Mouse (Mus musculus) kidney, embryonic 16.5 days (tissue): ENCODE data around the gene Rock2. TPM values are rescaled to one million over a fixed set of nuclear protein-coding genes. Genes with fewer than 3 reads are reported as not detected.

Experiments used
- ATAC-seq: fragments of 200-750 bp; cut with Nextera tagmentation; 2 replicates; pipeline ENCODE4 v1.8.0; 2017; ENCODE audit warnings: moderate TSS enrichment; ENCODE audit not compliant: low FRiP score, low TSS enrichment
- H3K27ac ChIP-seq: fragments of 300-500 bp; sonication (generic); 2 replicates; pipeline ENCODE4 v1.5.1; 2014; ENCODE audit warnings: low read length
- H3K27me3 ChIP-seq: fragments of 300-500 bp; sonication (generic); 2 replicates; pipeline ENCODE4 v1.6.1; 2014; ENCODE audit warnings: low read length, control low read depth, mixed read lengths; ENCODE audit not compliant: insufficient read depth
- H3K36me3 ChIP-seq: fragments of 300-500 bp; sonication (generic); 2 replicates; pipeline ENCODE4 v1.6.1; 2014; ENCODE audit warnings: low read length, control low read depth, mixed read lengths; ENCODE audit not compliant: insufficient read depth
- H3K4me1 ChIP-seq: fragments of 300-500 bp; sonication (generic); 2 replicates; pipeline ENCODE4 v1.6.1; 2014; ENCODE audit warnings: low read length, control low read depth, mixed read lengths; ENCODE audit not compliant: insufficient read depth
- H3K4me2 ChIP-seq: fragments of 300-500 bp; sonication (generic); replicated peaks from 2 replicates; pipeline ENCODE4 v1.6.1; 2014; ENCODE audit warnings: low read depth, low read length
- H3K4me3 ChIP-seq: fragments of 300-500 bp; sonication (generic); 2 replicates; pipeline ENCODE4 v1.5.1; 2014; ENCODE audit warnings: mild to moderate bottlenecking, low read length
- H3K9ac ChIP-seq: fragments of 300-500 bp; sonication (generic); replicated peaks from 2 replicates; pipeline ENCODE4 v1.6.1; 2014; ENCODE audit warnings: low read length
- H3K9me3 ChIP-seq: fragments of 300-500 bp; sonication (generic); 2 replicates; pipeline ENCODE4 v1.6.1; 2016; ENCODE audit warnings: low read length, control low read depth
- WGBS: fragments of 180-500 bp; shearing (Covaris S2); extraction: QIAGEN DNeasy Blood & Tissue Kit; methylation state at CpG from one replicate; pipeline ENCODE4 v1.1.7; 2014; 5-methylcytosine and 5-hydroxymethylcytosine counted together
- polyA plus RNA-seq: library from polyadenylated mRNA; unstranded; fragments of >200 nt; fragmentation: Nextera tagmentation; extraction: Ambion mirVana; gene quantifications from 2 replicates; pipeline ENCODE4 v1.2.1, GENCODE M21; 2015

Gene Rock2
- polyA plus RNA-seq, 1 experiment from 2014 or later, result 10.6 TPM

- H3K9me3 ChIP-seq, result no peaks in the 10 kb centered on the region
- no peak overlapping the region for H3K9ac ChIP-seq
- no peaks in the 10 kb centered on the region for H3K27me3 ChIP-seq
- WGBS, result 87% methylated on average over 1 of the region's 1 CpGs
- no peaks in the 10 kb centered on the region for H3K36me3 ChIP-seq
- H3K4me1 ChIP-seq, result 0 out of 2 replicates have a peak, but pooled peaks cover 2% of the 10 kb centered on the region
- no peak for ATAC-seq
- no peak overlapping the region for H3K27ac ChIP-seq
- H3K4me2 ChIP-seq, result no peak overlapping the region
- H3K4me3 ChIP-seq, result no peak overlapping the region
These were observed 15.3 kb upstream of the Rock2 start for GRCm38 (mm10) chr12:16879369-16879768.

GRCm38 (mm10) chr12:16880077-16880476 lies 14.6 kb upstream of the Rock2 start:
- Histone ChIP-seq H3K9me3 (no peaks in the 10 kb centered on the region), H3K9ac (no peak overlapping the region), H3K4me3 (no peak overlapping the region), H3K36me3 (no peaks in the 10 kb centered on the region), H3K27ac (no peak overlapping the region), H3K4me1 (0 out of 2 replicates have a peak, but pooled peaks cover 2% of the 10 kb centered on the region), H3K27me3 (no peaks in the 10 kb centered on the region), H3K4me2 (no peak overlapping the region)
- no peak for ATAC-seq
- WGBS, result 90% methylated on average over 4 of the region's 4 CpGs

- no peak overlapping the region for H3K9ac ChIP-seq
- no peak for ATAC-seq
- WGBS, result 83% methylated on average over 3 of the region's 3 CpGs
- H3K27me3 ChIP-seq, result no peaks in the 10 kb centered on the region
- H3K36me3 ChIP-seq, result no peaks in the 10 kb centered on the region
- H3K4me1 ChIP-seq, result no peaks in the 10 kb centered on the region
- no peak overlapping the region for H3K4me3 ChIP-seq
- no peak overlapping the region for H3K27ac ChIP-seq
- H3K9me3 ChIP-seq, result no peaks in the 10 kb centered on the region
- no peak overlapping the region for H3K4me2 ChIP-seq
These were observed 12.3 kb upstream of the Rock2 start for GRCm38 (mm10) chr12:16882442-16882841.

GRCm38 (mm10) chr12:16883111-16883510 lies 11.6 kb upstream of the Rock2 start:
- ATAC-seq, result peak; percentile 39; the same call in 1 of the 2 replicates
- H3K9me3 ChIP-seq, result no peaks in the 10 kb centered on the region
- no peaks in the 10 kb centered on the region for H3K27me3 ChIP-seq
- WGBS, result 51% methylated on average over 7 of the region's 7 CpGs
- H3K4me3 ChIP-seq, result no peak overlapping the region
- no peaks in the 10 kb centered on the region for H3K4me1 ChIP-seq
- no peak overlapping the region for H3K4me2 ChIP-seq
- H3K9ac ChIP-seq, result no peak overlapping the region
- H3K27ac ChIP-seq, result no peak overlapping the region
- no peaks in the 10 kb centered on the region for H3K36me3 ChIP-seq

- Histone ChIP-seq H3K4me1 (no peaks in the 10 kb centered on the region), H3K4me2 (no peak overlapping the region), H3K9me3 (no peaks in the 10 kb centered on the region), H3K9ac (no peak overlapping the region), H3K4me3 (no peak overlapping the region), H3K27ac (no peak overlapping the region), H3K36me3 (no peaks in the 10 kb centered on the region), H3K27me3 (no peaks in the 10 kb centered on the region)
- 94% methylated on average over 4 of the region's 4 CpGs for WGBS
- ATAC-seq, result no peak
These were observed 10.2 kb upstream of the Rock2 start for GRCm38 (mm10) chr12:16884534-16884933.

GRCm38 (mm10) chr12:16886354-16886753 lies 8.3 kb upstream of the Rock2 start:
- Histone ChIP-seq H3K9ac (no peak overlapping the region), H3K4me3 (no peak overlapping the region), H3K36me3 (no peaks in the 10 kb centered on the region), H3K27ac (no peak overlapping the region), H3K4me2 (no peak overlapping the region), H3K4me1 (no peaks in the 10 kb centered on the region), H3K27me3 (no peaks in the 10 kb centered on the region), H3K9me3 (no peaks in the 10 kb centered on the region)
- no peak for ATAC-seq
- WGBS, result 85% methylated on average over 6 of the region's 6 CpGs

- ATAC-seq, result no peak
- H3K9ac ChIP-seq, result no peak overlapping the region
- peak overlapping the region; percentile 99 for H3K27ac ChIP-seq
- WGBS, result 89% methylated on average over 2 of the region's 2 CpGs
- no peaks in the 10 kb centered on the region for H3K27me3 ChIP-seq
- peaks cover 25% of the 10 kb centered on the region for H3K4me1 ChIP-seq
- H3K36me3 ChIP-seq, result no peaks in the 10 kb centered on the region
- H3K4me3 ChIP-seq, result no peak overlapping the region
- H3K9me3 ChIP-seq, result no peaks in the 10 kb centered on the region
- H3K4me2 ChIP-seq, result no peak overlapping the region
These were observed 1.7 kb upstream of the Rock2 start for GRCm38 (mm10) chr12:16893039-16893438.

GRCm38 (mm10) chr12:16893656-16894395 lies 869 bp upstream of the Rock2 start:
- peak overlapping the region; percentile 64 for H3K4me2 ChIP-seq
- H3K27me3 ChIP-seq, result no peaks in the 10 kb centered on the region
- H3K4me1 ChIP-seq, result peaks cover 25% of the 10 kb centered on the region
- H3K36me3 ChIP-seq, result no peaks in the 10 kb centered on the region
- H3K9ac ChIP-seq, result peak overlapping the region; percentile 93
- no peaks in the 10 kb centered on the region for H3K9me3 ChIP-seq
- peak overlapping the region; percentile 99 for H3K27ac ChIP-seq
- no peak; the same call in none of the 2 replicates for ATAC-seq
- peak overlapping the region; percentile 94 for H3K4me3 ChIP-seq
- 2% methylated on average over 18 of the region's 18 CpGs for WGBS

GRCm38 (mm10) chr12:16895221-16895928 lies 680 bp downstream of the Rock2 start:
- Histone ChIP-seq H3K4me3 (peak overlapping the region; percentile 94), H3K9me3 (no peaks in the 10 kb centered on the region), H3K36me3 (no peaks in the 10 kb centered on the region), H3K4me2 (peak overlapping the region; percentile 64), H3K27ac (peak overlapping the region; percentile 99), H3K4me1 (peaks cover 25% of the 10 kb centered on the region), H3K9ac (peak overlapping the region; percentile 93), H3K27me3 (no peaks in the 10 kb centered on the region)
- WGBS, result under 1% methylated on average over 38 of the region's 41 CpGs
- peak; percentile 60 for ATAC-seq
